Mouse (Mus musculus) heart, postnatal 36 days (tissue): Measurements from ENCODE around the gene Gnb1l. TPM values are rescaled to one million over a fixed set of nuclear protein-coding genes. Genes with fewer than 3 reads are reported as not detected.

ENCODE experiments used
- DNase-seq, 2 experiments: peaks; one replicate each; pipeline ENCODE4 v3.0.0; 2021 to 2022
- intact Hi-C: fragments of 180-260 bp; cut with DNase I; formaldehyde crosslinking; loops from one replicate; pipeline ENCODE4 v1.15.1; 2025
- total RNA-seq, 2 experiments: library from RNA; stranded (reverse); gene quantifications; 2 replicates each; pipeline ENCODE4 v1.2.3; 2021

The Gnb1l gene
- total RNA-seq, 2 experiments from 2014 or later: 5.2 to 5.4 TPM

GRCm38 (mm10) chr16:18583673-18584357 lies 85.3 kb downstream of the Gnb1l start:
- DNase-seq: no peak
- intact Hi-C loops: no loop called here

GRCm38 (mm10) chr16:18584901-18585510 lies 86.5 kb downstream of the Gnb1l start:
- intact Hi-C loops: no loop called here
- no peak for DNase-seq

- no peak for DNase-seq
- intact Hi-C loops: no loop called here
Observed at GRCm38 (mm10) chr16:18585676-18586075, 87.2 kb downstream of the Gnb1l start.

DNA sequence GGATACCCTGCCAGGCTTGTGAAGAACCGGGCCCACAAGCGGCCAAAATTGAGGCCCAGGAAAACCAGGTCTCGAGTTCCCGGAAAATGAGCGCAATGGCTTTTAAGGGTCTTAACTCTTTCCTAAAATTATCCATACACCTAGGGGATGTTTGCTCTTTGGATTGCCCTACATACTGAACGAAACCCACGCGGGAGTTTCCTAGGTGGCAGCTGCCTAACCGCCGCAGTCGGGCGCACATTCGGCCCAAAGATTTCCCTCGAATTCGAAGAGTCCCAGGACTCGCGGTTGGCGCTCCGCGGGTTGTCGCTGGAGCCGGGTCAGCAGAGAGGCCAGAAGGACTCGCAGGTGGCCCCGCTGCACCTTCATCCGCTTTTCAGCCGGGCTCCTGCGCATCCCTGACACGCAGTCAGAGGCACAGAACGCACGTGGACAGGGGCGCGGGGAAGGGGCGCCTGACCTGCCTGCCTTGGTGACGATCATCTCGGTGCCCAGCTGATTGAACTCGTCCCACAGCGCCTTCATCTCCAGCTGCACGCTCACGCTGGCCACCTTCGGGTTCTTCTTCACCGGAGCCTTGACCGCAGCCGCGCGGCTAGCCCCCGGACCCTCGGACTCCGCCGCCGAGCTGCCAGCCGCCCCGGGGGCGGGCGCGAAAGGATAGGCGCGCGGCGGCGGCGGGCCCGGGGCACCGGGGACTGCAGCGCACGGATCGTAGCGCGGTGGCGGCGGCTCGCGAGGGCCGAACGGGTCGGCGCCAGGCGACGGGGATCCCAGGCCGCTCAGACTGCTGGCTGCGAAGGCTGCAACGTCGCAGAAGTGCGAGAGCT lies 87.8 kb downstream of the Gnb1l start:
- intact Hi-C loops: no loop called here
- DNase-seq: no peak

DNA sequence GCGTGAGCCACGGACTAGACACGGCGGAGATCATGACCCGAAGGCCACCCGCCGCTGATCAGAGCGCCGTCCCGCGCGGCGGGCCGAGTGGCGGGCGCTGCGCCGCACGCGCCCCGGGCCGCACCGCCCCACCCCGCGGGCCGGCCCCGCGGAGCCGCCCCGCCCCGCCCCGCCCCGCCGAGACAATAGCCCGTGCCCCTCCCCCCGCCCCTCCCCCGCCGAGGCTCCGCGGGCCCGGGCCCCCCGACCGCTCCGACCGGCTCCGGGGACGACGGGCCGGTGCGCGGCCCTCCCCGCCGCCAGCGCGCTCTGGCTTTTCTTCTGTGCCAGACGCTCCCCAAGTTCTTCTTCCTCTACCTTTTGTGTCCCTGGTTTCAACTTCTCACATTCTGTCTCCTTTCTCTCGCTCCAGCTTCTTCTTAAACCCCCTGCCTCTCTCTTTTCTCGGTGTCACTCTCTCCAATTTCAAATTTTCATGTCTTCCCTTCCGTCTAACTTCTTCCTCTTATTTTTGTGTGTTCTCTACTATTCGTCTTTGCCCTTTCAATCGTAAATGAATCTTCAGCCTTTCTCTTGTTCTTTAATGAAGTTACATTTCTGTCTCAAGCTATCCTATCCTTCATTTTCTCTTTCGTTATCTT lies 88.5 kb downstream of the Gnb1l start:
- intact Hi-C loops: no loop called here
- DNase-seq: no peak

DNA sequence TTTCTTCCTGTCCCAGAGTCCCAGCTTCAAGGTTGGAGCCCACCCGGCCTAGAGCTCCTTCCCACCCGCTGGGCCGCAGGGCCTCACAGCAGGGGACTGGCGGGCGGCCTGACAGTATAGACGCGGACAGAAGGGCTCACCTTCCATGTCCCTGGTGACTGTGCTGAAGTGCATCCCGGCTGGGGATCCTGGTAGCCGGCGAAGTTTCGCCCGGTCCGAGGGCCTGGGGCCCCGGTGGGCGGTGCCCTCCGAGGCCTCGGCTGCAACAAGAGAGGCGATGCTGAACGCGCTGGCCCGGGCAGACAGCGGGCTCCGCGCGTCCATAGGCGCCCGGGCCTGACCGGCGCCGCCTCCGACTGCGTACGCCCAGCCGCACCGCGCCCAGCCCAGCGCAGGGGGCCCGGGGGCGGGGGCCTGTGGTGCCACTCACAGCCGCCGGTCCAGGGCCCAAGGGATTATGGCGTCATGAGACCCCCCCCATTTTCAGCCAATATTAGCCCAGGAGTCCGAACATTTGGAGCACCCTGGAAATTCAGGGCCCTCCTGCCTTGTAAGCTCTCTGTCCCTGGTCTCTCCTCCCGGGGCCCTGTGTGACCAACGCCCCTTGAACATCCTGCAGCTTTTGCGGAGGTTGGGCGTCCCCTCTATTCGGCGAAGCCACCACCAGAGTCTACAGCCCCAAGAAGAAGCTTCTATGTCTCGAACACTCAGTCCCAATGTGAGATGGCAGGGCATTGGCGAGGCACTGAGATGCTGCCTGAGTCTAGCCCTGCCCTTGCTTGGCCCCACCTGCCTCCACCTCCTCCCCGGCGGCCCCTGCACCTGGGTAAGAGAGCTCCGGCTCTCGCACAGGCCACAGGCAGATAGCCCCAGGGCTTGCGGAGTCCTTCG lies 89.6 kb downstream of the Gnb1l start:
- no peak for DNase-seq
- intact Hi-C loops: no loop called here

DNA sequence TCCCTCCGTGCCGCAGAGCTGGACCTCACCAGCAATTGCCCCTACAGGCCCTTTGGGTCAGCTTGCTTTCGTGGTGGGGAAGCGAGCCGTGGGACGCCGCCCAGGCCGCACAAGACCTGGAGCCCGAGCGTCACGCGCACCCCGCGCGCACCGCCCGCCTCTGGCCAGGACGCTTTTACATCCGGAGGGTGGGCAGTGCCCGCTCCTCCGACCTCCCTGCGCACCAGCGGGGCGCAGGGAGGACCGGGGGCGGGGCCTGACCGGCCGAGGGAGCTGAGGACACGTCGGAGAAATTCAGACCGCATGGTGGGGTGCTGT lies 90.2 kb downstream of the Gnb1l start:
- no peak for DNase-seq
- intact Hi-C loops: no loop called here

GRCm38 (mm10) chr16:18589080-18589621 lies 90.6 kb downstream of the Gnb1l start:
- intact Hi-C loops: no loop called here
- no peak for DNase-seq

- DNase-seq: no peak
- intact Hi-C loops: no loop called here
Observed at GRCm38 (mm10) chr16:18589804-18590790, 91.6 kb downstream of the Gnb1l start, which contains the start of gene Tbx1. Gene Tbx1, minus strand, starts transcription at chr16:18590671.

DNA sequence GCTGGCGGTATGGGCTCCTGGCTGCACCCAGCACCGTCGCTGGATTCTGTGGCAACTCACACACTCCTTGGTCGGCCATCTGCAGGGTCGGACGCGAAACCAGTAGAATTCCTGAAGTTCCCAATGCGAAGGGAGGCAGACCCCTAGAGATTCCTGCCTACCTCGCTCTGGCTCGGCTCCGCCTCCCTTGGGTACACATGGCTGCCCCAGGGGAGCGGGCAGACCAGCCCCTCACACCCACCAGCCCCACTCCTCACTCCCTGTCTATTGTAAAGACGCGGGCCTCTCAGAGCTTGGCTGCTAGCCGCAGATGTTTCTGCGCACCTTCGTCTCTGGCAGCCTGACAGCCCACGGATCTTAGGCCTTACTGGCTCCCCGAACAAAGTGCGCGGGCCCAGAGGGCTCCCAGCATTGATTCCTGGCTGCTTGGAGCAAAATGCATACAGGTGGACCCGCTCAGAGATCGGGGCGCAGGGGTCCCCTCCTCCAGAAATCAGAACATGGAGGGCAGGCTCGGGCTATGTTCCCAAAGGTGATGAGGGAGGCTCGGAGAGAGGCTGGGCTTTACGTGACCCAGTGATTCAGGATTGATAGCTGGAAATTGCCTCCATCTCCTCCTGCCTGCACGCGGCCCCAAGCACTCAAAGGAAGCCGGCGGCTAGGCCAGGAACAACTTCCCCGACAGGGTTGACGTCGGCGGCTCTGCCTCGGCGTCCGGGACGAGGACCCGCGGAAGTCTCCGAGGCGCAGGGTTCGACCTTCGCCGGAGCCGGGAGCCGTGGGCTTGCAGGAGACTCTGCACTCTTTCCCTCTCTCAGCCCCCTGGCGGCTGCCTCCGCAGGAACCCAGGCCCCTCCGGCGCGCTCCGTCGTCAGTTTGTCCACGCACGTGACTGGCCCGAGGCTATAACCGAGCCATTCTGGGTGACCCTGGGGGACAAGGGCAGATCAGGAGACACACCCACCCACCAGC lies 92.8 kb downstream of the Gnb1l start:
- intact Hi-C loops: no loop called here
- DNase-seq: no peak

DNA sequence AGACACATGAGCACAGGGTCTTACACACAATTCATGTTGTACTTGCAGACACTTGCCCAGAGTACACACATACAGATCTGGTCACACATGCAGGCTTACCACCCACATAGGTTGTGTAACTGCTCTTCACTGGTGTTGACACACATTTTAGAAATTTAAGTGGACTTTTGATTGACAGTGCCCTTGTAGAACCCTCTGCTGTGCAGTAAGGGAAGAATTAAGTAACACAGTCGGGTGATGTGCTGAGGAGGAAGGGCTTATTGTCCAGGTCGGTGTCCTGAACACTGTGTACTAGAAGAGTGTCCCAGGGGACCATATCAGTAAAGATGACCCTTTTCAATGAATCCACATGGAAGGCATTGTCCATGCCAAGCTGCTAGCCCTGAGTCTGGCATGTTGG lies 95.4 kb downstream of the Gnb1l start:
- DNase-seq: no peak
- intact Hi-C loops: no loop called here

GRCm38 (mm10) chr16:18596255-18596654 lies 97.7 kb downstream of the Gnb1l start:
- DNase-seq: no peak
- intact Hi-C loops: no loop called here

GRCm38 (mm10) chr16:18598006-18598405 lies 99.5 kb downstream of the Gnb1l start:
- DNase-seq: no peak
- intact Hi-C loops: no loop called here

GRCm38 (mm10) chr16:18601447-18601846 lies 102.9 kb downstream of the Gnb1l start:
- intact Hi-C loops: no loop called here
- DNase-seq: no peak

DNA sequence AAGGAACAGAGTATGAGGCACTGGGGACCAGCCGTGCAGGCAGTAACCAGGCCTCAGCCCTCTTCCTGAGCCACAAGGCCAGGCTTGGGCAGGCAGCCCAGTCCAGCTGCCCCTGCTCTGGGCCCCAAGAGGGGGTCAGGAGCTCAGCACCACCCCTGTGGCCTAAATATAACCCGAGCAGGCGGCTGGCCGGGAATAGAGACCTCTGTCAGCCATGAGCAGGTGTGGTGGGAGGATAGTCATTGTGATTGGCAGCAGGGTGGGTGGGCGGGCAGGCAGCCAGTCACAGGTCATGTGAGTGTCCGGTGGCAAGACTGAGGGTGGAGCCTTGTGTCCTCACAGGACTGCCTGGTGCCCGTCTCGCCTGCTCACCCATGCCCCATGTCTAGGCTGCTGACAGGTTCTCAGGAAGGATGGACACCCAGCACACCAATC lies 105.8 kb downstream of the Gnb1l start:
- intact Hi-C loops: no loop called here
- DNase-seq: peak in 1 of 2 experiments; percentile 68

DNA sequence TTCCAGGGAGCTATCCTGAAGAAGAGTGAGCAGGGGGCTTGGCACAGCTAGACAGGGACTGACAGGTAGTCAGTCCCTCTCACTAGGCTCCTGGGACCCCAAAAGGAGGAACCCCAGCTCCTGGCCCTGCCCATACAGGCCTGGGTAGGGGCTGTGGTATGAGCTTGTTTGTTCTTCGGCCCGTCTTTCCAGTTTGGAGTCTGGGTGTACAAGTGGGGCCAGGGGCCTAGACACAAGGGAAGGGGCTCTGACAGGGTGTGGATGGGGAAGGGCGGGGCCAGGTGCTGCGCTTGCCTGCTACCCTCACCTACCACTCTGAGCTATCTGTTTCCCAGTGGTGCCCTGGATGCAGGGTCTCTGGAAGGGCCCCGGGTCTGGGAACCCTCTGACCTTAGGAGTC lies 107.2 kb downstream of the Gnb1l start:
- no peak for DNase-seq
- intact Hi-C loops: no loop called here

- intact Hi-C loops: no loop called here
- DNase-seq: no peak
Observed at GRCm38 (mm10) chr16:18608226-18608625, 109.7 kb downstream of the Gnb1l start.

DNA sequence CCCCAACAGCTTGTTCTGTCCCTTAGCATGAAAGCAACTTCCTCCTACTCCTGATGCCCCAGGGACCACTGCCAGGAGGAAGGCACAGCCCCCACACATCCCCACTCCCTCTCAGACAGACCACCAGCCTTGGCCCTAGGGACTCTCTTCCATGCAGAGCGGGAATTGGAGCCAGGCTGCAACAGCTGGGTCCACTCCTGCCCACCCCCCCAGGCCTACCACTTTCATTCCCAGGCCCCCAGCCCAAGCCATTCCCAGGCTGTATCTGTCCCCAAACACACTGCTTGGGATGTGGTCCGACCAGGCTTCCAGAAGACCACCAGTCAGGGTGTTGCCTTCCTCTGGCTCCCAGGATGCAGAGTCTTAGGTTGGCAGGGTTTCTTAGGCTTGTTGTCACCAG lies 110.6 kb downstream of the Gnb1l start:
- DNase-seq: no peak
- intact Hi-C loops: no loop called here
